Mouse (Mus musculus) liver, embryonic 14.5 days (tissue): ENCODE data around the gene Tnip1.

Experiments
- CTCF ChIP-seq: IDR thresholded peaks from 2 replicates; pipeline ENCODE4 v1.5.1; 2016; ENCODE audit warnings: antibody characterized with exemption, low read depth, control low read depth
- EP300 ChIP-seq: IDR thresholded peaks from 2 replicates; pipeline ENCODE4 v1.6.1; 2016; ENCODE audit warnings: antibody characterized with exemption, low read depth

DNA sequence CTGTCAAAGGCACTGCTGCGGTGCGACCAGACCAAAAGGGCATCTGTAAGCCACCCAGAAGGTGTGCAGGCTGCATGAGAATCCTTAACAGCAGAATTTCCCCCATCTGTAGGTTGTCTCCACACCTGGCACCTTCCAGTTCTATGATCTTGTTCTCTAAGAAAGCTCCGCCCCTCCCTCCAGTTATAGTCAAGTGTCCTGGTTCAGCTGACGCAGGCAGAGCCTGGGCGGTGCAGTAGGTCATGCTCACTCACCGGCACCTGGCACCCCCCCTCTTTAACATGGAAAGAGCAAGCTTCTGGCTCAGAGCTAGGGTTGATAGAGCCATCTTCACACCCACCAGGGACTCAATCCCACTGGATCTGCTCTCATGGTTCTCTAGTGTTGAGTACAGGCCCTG is 33.4 kb downstream of the Tnip1 start:
- TF ChIP-seq EP300 (no peak), CTCF (no peak)
